Mouse (Mus musculus): ENCODE measurements at regions not wholly inside any gene's neighbourhood (a gene's known extent, or its start where the extent isn't known, plus 50 kb on each side); places are given as distances from the start of the nearest gene placed in this dataset.

DNA sequence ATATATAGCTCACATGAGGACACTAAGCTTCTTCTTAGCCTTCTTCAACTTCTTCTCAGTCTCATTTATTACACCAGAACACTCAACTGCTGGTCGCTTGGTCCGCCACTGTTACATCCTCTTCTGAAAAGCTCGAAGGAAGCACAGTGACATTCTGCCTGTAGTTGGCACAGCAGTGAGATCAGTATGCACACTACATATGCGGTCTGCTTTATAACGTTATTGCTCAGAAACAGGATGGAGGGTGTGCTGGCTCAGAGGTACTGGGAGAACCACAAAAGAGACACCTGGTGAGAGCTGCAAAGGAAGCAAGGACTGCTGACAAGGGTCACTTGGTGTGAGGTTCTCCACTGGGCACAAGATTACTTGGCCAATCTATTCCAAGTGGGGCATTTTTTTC lies 179.5 kb downstream of the Ets1 start:
- DNase-seq (ENCODE audit: low spot score in 2 of 2) = no peak

- no peak for DNase-seq (ENCODE audit: low spot score in 2 of 2)
These were observed 180.8 kb downstream of the Ets1 start for GRCm38 (mm10) chr9:32816649-32817425.

DNA sequence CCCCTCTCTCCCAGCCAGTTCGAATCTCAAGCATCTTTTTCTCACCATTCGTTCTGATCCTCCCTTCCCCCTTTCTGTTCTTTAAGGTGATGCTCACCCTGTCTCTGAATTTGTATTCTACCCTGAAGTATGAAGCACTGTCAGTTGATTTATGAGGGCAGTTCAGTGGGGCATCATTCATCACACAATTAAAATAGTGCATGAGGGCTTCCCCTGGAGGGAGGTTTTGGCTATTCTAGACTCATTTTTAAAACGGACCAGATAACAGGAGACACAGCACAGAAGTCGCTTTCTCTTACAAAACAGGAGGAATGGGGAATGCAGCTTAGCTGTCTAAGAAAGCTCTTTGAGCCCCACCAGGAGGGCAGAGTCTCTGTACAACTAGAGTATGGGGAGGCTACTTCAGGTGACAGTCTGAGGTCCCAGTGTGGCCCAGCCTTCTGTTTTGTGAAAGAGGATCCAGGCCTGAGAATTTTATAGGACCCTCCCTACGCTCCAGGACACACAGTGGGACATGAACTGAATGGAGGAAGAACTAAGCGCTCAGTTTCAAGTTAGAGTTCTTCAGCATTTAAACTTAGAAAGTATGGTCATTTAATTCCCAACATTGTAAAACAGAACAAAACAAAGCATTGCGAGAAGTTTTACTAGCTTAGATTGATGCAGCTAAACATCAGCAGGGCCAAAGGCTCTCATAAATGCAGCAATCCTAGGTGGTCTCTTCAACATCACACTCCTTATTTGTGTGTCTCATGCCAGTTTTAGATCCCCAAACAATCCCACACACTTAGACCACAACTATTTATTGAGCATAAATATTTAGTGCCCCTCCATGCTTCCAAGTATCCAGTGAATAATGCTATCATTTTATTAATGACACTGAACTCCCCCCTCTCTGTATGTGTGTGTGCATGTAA lies 181.7 kb downstream of the Ets1 start:
- DNase-seq (ENCODE audit: low spot score in 2 of 2) = no peak

DNA sequence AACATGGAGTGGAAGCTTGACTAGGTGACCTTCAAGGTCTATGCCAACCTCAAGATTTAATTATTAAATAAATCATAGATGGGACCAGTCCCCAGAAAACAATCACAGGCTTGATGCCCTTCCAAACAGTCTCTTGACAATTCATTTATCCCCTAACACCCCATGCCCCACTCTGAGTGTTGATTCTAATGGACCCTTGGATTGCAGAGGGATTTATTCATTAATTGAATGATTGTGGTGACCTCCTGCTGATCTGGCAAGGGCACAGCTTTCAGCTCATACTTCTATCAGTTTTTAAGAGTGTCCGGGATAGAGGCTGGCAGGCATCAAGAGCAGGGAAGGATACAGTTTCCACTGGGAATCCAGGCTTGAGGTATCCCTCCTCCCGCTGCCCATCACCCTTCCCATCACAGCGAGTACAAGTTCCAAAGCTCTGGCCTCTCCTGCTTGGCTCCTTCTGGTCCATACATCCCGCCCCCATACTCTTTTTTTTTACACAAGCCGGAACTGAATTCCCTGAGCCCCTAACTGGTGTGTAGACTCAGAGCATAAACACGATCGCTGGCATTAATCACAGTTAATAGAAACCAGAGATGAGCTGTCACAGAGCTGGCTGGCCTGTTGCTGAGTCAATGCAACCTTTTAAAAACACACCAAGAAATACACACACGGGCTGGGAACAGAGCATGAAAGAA lies 187.6 kb downstream of the Ets1 start:
- DNase-seq (ENCODE audit: low spot score in 2 of 2) = no peak

GRCm38 (mm10) chr9:32824134-32824531 lies 188.1 kb downstream of the Ets1 start:
- no peak for DNase-seq (ENCODE audit: low spot score in 2 of 2)

- DNase-seq (ENCODE audit: low spot score in 2 of 2) = no peak
These were observed 194.4 kb downstream of the Ets1 start for GRCm38 (mm10) chr9:32830268-32830891.

- DNase-seq (ENCODE audit: low spot score in 2 of 2) = no peak
These were observed 197.4 kb downstream of the Ets1 start for GRCm38 (mm10) chr9:32833373-32833772.

DNA sequence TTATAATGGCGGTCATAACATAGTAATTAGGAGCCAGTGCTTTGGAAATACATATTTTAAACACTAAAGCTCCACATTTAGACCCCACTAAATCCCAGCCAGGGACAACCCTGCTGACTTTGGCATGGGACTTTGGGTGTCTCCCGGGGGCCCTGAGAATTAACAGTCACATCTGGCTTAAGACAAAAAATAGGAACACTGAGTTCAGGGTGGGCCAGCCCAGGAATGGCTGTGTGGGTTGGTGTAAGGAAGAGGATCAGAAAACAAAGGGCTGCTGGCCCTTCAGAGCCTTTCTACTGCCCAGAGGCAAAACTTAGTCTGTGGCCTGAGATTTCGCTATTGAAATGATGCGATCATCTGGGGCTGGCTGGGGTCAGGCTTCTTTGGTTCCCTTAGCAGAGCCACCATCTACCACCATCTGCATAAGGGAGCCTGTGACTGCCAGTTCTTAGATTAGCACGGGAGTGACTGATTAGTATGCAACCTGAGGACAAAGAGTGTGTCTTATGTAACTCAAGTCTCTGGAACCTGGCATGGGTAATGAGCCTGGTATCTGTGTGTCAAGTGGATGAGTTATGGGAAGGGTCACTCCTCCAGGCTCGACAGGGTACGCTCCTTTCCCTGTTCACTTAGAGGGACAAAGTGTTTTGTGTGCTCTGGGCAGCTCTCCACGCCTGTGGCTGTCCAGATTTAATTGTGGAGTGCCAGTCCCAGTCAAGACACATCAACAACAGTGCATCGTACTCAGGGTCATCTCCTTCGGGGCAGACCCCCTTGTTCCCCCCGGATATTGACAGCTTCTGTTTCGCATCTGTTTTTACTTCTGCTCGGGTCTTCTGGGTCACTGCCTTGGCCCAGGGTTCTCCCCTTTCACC lies 199.0 kb downstream of the Ets1 start:
- no peak for DNase-seq (ENCODE audit: low spot score in 2 of 2)

DNA sequence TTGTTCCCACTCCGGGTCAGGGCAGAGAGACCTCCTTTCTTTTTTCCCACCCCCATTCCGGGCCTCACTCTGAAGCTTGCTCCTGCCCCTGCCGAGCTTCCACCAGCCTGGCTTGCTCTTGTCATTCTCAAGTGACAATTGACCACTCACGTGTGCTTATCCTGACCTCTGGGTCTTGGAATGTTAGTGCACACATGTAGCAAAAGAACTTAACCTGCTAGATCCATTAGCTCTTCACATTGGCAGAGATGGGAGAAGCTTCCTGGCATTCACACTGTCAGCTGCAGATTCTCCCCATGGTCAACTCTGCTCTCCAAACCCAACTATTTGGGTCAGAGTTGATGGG lies 199.6 kb downstream of the Ets1 start:
- DNase-seq (ENCODE audit: low spot score in 2 of 2) = no peak

GRCm38 (mm10) chr9:32836371-32836770 lies 200.3 kb downstream of the Ets1 start:
- DNase-seq (ENCODE audit: low spot score in 2 of 2) = no peak

GRCm38 (mm10) chr9:32847361-32847760 lies 211.3 kb downstream of the Ets1 start:
- no peak for DNase-seq (ENCODE audit: low spot score in 2 of 2)

GRCm38 (mm10) chr9:32852282-32852681 lies 216.3 kb downstream of the Ets1 start:
- no peak for DNase-seq (ENCODE audit: low spot score in 2 of 2)

- no peak for DNase-seq (ENCODE audit: low spot score in 2 of 2)
These were observed 227.3 kb downstream of the Ets1 start for GRCm38 (mm10) chr9:32863286-32863685.

GRCm38 (mm10) chr9:32868936-32869335 lies 232.9 kb downstream of the Ets1 start:
- no peak for DNase-seq (ENCODE audit: low spot score in 2 of 2)

GRCm38 (mm10) chr9:32874306-32874875 lies 238.4 kb downstream of the Ets1 start:
- DNase-seq (ENCODE audit: low spot score in 2 of 2) = no peak

DNA sequence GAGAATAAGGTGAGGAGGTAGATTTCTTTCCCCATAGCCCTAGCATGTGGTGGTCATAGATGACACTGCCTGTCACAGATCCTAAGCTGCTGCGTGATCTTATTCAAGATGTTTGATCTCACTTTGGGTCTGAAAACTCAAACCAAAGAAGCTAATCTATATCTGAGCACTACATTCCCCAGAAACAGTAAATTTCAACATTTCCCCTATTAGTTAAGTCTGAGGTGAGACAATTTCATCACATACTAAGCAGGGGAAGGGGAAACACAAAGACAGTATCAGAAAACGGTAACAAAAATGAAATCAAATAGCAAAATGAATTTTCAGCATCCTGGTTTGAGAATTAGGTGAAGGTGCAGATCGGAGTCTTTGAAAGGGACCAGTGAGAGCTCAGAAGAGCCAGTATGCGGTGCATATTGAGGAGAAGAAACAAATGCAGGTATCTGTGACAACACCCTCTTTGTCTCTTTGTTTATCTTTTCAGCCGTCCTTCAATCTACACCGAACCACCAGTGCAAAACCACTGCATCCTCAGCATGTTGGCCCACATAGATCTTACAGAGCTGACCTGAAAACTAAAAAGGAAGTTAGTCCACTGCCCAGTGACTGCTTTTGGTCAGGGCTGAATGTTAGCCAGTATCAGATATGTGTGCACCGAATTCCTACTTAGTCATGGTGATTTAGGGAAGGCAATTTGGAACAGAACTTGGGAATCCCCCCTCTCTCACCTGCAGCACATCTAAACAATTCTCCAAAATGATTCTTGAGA lies 247.0 kb downstream of the Ets1 start:
- no peak for DNase-seq (ENCODE audit: low spot score in 2 of 2)

DNA sequence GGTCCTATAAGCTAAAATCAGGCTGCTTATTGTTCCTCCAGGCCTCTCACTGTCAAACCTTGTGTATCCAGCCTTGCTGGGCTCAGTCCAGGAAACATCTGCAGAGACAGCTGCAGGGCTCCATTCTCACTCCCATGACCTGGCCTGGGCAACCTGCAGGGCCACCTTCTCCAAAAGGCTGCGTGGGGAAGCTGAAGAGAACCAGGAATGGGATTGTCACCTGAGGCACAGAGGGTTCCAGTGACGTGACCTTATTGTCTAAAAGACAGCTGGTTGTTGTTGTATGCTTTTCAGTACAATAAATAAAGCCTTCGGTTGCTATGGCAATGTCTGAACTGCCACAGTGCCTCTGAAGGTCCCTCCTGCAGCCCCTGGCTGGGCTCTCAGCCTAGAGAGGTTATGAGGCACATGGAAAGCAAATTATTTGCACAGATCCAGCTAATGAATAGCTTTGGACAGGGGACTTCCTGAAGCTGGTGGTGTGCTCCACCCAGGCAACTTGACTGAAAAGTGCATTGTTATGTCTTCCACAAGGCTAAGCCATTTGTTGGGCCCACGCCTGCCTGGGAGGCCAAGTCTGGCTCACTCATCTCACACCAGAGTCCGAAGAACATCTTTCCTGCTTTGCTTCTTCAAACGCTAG lies 250.1 kb downstream of the Ets1 start:
- DNase-seq (ENCODE audit: low spot score in 2 of 2) = no peak

GRCm38 (mm10) chr9:32899801-32900200 lies 263.8 kb downstream of the Ets1 start:
- no peak for DNase-seq (ENCODE audit: low spot score in 2 of 2)

- DNase-seq (ENCODE audit: low spot score in 2 of 2) = no peak
These were observed 265.3 kb downstream of the Ets1 start for GRCm38 (mm10) chr9:32901287-32901686.
